Mouse (Mus musculus) megakaryocyte, embryonic 14.5 days (primary cell): ENCODE measurements around the gene Il1r2.

Experiments used
- FLI1 ChIP-seq: IDR thresholded peaks from 2 replicates; pipeline ENCODE4 v1.6.1; 2012; ENCODE audit warnings: low read length, inconsistent platforms, mixed read lengths
- GATA1 ChIP-seq: IDR thresholded peaks from 3 replicates; pipeline ENCODE4 v1.6.1; 2012; ENCODE audit warnings: mixed read lengths, low read length, inconsistent platforms, borderline replicate concordance

DNA sequence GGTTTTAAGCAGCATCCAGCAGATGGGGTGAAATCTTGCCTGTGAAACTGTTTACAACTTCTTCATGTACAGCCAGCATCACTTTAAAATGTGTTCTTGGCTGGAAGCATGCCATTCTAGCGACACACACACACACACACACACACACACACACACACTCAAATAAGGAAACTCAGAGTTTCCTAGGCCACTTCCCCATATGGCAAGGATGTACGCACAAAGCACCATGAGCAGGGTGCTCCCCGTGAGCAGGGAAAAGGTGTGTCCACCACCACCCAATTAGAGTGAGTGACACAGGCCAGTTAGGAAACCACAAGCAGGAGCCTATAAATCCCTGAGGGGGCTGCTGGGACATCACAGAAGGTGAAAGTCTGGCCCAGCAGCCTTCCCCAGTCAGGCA lies 10.5 kb downstream of the Il1r2 start:
- TF ChIP-seq GATA1 (no peak), FLI1 (no peak)
